Mouse (Mus musculus) heart, adult 2 months (tissue): ENCODE measurements around the gene Zfp593.

Experiments used
- CTCF ChIP-seq: fragments of 200-600 bp; IDR thresholded peaks from 2 replicates; pipeline ENCODE4 v1.8.1; 2022; ENCODE audit warnings: antibody characterized with exemption, mild to moderate bottlenecking, moderate library complexity
- EP300 ChIP-seq: fragments of 200-500 bp; IDR thresholded peaks from 2 replicates; pipeline ENCODE4 v1.6.1; 2011; ENCODE audit warnings: low read depth, low read length, control low read depth; ENCODE audit not compliant: insufficient read depth
- POLR2A ChIP-seq: fragments of 200-500 bp; IDR thresholded peaks from 2 replicates; pipeline ENCODE4 v1.6.1; 2011; ENCODE audit warnings: mild to moderate bottlenecking, low read depth, low read length, control low read depth; ENCODE audit not compliant: insufficient read depth

DNA sequence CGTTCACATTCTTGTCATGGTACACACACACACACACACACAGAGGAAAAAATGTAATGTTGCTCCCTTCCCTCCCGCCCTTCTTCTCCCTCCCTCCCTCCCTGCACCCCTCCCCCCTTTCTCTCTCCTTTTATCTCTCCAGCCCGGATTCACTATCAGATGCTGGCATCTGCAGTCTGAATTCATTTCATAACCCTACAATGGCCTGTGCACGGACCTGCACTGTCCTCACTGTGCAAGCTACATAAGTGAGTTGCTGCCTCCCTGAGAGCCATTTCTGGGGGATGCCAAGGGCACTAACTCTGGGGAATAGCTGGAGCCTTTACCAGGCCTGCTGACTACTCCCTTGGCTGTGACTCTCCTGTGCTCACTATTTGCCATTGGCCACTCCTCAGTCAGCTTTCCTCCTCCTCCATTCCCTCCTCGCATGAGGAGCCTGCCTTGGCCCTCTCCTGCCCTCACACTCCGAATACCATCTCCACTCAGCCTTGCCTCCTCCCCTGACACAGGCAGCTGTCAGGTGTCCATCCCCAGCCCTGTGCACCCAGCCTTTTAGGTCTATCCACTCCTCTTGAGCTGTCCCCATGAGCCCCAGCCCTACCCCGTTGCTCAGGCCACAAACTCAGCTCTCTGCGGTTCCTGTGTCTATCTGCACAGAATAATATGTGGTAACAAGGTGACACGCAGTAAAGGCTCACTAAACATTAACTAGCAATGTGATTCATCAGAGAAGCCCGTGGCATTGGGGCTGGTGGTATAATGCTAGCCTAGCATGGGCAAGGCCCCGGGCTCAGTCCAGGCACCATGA is 22.4 kb downstream of the Zfp593 start:
- TF ChIP-seq CTCF: no peak
- no peak for TF ChIP-seq EP300
- TF ChIP-seq POLR2A: no peak
